Mouse (Mus musculus) common myeloid progenitor, adult 5-6 weeks (primary cell): Measurements from ENCODE around the gene Bcar1. TPM values are rescaled to one million over a fixed set of nuclear protein-coding genes. Genes with fewer than 3 reads are reported as not detected.
A peak's percentile ranks its signal among the peaks of the same experiment; 100 is the strongest.

Source experiments
- ATAC-seq: replicated peaks from 2 replicates; pipeline ENCODE4 v1.8.0; 2016; ENCODE audit warnings: low read depth, mild to moderate bottlenecking, moderate TSS enrichment, inconsistent platforms; ENCODE audit not compliant: poor library complexity, severe bottlenecking
- total RNA-seq: library from RNA; stranded (forward); fragments of 200-1000, 187-1606 nt; gene quantifications from 2 replicates; pipeline ENCODE4 v1.2.3, GENCODE M21; 2017

Bcar1 gene
- total RNA-seq, 1 experiment from 2014 or later: not detected

DNA sequence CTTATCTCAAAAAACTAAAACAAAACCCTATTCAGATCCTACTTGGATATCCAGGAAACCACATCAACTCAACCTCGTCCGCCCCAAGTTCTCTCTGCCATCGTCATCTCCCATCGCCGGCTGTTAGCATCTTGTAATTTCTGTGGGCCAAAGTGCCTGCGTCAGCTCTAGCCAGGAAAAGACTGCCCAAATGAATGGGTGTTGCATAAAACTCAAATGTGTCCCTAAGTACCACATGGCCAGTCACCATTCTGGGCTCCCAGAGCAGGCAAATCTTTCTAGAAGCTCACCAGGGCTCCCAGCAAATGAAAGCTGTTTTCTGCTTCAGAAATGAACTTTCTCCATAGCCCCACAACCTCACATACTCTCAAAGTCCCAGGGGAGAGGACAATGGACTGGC lies 2.1 kb downstream of the Bcar1 start:
- no peak for ATAC-seq

DNA sequence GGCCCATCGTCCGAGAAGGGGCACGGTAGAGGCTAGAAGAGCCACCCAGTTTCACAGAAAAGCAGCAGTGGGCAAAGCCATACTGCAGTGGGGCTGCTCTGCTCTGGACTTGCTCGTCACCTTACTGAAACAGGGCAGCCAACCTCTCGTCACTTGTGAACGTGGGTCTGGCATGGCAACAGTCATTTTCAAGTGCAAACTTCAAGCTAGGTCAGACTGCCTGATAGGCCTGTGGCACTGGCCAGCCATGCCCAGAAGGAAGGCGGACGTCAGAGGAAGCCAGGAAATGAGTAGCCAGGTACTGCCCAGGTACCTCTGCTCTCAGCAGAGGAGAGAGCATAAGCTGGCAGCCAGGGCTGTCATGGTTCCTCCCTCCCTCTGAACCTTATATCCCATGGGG lies 2.6 kb downstream of the Bcar1 start:
- no peak for ATAC-seq

DNA sequence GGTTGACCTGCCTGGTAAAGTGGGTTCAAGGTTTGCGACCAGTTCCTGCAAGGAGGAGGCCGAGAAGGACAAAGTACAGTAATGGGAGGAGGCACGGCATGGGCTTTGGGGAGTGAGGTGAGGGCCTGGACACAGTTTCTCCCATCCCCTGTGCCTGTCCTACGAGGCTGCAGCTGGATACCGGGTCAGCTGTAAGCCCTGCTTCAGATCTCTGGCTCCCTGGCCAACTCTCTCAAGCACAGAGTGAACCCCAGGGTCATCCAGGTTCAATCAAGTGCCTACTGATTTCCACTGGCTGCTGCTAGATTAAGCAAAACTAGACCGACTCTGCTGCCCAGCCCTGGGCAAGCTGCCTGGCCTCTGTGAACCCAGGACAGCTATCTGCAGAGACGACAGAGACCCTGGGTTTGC lies 3.3 kb downstream of the Bcar1 start:
- ATAC-seq: no peak

DNA sequence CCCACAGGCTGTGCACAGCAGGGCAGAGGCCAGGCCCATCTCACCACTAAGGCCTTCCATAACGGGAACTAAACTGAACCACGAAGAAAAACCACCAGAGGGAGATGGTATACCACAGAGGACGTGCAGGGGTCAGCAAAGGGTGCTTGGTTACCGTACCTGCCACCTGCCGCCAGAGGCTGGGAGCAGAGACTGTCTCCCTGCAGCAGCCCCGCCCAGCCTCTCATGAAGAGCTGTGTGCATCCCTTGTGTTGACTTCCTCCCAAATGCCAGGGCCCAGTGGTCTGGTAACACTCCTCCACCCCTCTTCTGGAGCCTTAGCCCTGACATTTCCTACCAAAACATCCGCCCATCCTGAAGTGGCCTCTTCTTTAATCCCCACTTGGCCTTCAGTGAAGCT lies 4.0 kb downstream of the Bcar1 start:
- peak; percentile 65 for ATAC-seq

DNA sequence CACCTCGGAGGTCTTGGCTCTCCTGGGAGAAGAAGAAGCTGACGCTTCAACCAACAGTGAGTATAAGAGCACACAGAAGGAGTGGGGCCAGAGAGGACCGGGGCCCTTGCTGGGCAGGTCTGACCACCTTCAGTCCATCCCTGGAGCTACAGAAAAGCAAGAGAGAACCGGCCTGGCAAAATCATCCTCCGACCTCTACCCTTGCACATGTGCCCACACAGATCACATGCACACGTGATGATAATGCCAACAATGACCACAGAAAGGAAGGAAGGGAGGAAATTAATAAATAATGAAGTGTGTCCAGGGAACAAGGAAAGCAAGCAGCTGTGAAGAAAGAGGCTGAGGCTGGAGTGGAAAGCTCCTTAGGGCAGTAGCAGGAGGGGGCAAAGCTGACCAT lies 4.7 kb downstream of the Bcar1 start:
- no peak for ATAC-seq

DNA sequence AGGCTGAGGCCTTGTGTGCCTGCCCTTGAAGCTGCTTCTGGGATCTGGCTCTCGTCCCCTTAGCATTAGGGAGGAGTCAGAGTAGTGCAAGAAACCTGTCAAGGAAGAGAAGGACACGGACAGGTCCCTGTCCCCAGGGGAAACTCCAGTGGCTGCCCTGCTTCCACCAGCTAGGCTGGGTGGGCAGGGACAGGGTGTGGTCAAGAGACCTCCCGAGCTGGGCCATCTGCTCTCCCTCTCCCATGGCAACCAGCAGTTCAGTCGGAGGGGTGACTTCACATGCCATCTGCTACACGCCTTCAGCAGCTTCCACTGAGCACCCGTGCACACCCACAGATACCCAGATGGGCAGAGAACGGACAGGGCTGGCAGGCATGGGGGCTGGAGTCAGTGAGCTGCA lies 7.3 kb downstream of the Bcar1 start:
- no peak for ATAC-seq

DNA sequence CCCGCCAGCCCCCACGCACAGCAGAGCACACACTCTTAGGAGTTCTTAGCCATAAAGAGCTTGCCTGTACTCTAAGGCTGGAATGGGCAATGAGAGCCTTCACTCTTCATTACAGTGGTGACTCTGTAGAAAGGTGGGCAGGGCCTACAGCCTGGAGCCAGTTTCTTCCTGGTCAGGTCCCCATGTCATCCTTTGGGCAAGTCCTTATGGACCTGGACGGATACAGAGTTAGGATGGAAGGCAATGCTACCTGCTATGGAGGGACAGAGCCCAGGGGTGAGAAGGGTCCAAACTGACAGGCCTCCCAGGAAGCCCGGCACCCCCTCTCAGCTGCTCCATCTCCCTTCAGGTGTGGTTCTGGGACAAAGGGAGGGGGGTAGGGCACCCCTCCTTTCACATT lies 7.8 kb downstream of the Bcar1 start:
- no peak for ATAC-seq

DNA sequence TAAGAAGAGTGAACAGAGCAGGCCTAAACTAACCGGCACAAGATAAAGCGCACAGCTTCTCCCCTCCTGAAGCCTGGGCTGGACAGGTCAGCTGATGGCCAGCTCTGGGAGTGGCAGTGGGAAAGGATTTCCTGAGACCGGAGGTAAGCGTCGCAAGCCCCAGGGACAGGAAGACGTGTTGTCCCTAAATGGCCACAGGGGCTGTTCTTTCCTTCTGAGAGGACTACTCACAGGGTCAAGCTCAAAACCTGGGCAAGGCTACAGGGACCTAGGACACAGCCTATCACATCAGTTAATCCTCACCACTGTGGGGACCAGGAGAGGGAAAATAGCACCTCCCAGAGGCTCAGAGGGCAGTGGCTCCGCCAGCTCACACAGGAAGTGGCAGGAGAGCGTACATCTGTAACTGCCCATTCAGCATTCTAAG lies 8.3 kb downstream of the Bcar1 start:
- ATAC-seq: no peak

DNA sequence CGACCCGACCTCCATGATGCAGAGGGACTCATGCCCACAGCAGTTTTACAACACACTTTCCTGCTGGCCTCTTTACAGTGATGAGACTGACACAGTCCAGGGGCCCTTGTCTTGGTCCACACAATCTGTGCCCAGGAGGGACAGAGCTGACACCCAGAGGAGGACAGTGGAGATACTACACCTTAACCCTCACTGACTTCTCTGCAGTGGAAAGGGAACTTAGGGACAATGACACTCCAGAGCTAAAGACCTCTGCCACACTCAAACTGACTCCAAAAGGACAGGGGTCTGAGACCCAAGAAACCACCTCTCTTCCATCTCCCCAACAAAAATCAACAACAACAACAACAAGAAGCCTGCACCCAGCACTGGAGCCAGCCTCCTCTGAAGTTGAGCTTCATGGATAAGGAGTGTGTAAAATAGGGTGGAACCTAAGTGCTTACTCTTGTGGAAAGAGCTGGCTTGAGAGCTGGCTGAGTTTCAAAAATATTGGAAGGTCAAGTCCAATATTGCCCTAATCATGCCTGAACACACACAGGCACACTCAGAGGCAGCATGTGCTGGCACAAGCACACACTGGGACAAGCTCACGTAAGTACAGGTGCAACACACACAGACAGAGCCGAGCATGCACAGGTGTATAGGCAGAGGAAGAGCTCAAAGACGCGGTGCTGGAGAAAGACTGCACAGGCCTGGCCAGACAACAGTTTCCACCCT lies 9.2 kb downstream of the Bcar1 start:
- ATAC-seq: no peak

DNA sequence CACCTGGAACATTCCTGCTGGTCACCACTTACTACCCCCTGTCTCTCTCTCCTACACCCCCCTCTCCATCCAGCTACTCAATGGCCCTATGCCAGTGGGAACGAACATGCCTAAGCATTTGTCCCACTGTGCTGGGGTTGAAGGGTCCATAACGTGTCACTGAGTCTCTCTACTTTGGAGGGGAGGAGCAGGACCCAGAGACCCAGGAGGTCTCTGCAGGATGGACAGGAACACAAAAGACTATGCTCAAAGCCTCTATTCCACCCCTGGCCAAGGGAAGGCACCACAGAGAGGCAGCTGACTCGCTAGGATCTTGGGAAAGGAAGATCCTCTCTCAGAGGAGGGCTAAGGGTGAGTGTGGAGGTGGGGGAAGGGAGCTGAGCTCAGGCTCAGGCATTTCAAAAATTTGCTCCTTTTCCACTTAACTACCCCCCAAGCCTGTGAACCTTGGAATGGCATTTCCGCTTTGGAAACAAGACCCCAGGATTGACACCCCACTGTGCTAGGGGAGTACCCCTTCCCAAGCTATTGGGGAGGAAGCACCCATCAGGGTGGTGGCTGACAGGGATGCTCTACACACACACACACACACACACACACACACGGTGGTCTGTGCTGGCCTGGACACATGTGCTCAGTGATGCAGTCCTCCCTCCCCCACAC lies 9.9 kb downstream of the Bcar1 start:
- ATAC-seq: no peak

DNA sequence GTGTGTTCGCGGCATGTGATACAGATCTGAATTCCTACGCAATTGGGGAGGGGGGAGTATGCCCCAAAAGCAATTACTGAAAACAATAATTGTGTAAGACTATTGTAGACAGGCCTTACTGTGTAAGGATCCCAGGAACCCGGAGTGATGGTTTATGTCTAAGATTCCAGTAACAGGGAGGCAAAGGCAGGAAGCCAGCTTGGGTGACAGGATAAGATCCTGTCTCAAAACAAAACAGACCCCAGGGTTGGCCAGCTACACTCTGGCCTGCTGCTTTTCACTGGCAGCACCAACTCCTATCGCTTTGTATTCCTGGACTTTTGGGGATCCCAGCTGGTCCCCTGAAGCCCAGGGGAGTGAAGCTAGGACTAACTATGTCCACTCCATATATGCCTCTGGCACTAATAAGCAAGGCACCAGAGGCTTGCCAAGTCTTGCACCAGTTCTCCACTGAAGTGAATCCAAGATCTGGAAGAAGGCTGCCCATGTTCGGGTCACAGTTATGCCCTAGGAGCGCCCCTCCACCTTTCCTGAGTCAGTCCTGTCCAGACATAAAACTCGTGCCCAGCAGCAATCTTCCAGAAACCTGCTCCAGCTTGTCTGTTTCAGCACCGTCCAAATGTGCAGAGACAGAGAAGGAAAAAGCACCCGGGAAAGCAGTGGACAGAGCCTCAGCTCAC lies 11.1 kb downstream of the Bcar1 start:
- no peak for ATAC-seq

DNA sequence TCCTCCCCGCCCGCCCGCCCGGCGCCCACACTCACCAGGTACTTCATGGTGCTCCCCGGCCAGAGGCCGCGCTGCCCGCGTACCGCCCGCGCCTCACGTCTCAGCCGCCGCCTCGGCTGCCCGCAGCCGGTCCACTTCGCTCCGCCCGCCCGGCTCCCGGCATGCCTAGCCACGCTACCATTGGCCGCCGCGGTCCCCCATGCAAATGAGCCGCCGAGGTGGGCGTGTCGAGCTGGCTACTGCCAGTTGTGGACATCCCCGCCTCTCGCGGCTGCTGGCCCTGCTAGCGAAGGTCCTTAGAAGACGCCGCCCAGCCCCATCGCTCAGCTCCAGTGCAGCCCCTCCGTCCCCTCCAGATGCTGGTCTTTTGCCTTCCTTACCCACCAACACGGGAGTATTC lies 11.6 kb downstream of the Bcar1 start:
- ATAC-seq: peak; percentile 97

DNA sequence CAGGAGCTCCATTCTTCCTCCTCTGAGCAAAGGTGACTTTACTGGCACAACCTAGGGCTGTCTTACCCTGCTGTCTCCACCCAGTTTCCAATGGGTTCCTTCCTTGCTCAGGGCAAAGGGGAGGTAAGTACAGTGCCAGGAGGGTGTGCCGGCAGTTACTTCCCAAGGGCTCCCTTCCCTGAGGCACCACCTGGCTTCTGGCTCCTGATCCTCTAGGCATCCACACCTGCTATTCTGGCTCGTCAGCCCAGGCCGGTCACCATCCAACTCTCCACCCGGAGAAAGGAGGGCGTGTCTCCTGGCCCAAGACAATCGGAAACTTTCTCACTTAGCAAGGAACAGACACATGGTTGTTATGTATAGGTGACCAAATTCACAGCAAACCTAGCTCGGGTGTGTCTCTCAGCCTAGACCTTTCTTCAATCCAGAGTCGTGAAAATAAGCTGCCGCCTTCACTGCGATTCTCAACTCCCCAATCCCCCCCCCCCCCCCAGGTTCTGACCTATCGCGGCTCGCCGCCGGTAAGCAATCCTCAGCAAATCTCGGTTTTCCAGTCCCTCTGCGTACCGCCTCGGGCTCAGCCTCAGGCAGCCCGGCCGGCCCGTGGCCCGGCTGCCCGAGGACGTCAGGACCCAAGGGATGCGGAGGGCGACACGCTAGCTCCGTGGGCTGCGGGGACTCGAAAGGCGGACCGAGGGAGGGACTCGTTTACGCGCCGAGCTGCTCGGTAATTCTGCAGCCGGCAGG lies 12.2 kb downstream of the Bcar1 start:
- no peak for ATAC-seq

DNA sequence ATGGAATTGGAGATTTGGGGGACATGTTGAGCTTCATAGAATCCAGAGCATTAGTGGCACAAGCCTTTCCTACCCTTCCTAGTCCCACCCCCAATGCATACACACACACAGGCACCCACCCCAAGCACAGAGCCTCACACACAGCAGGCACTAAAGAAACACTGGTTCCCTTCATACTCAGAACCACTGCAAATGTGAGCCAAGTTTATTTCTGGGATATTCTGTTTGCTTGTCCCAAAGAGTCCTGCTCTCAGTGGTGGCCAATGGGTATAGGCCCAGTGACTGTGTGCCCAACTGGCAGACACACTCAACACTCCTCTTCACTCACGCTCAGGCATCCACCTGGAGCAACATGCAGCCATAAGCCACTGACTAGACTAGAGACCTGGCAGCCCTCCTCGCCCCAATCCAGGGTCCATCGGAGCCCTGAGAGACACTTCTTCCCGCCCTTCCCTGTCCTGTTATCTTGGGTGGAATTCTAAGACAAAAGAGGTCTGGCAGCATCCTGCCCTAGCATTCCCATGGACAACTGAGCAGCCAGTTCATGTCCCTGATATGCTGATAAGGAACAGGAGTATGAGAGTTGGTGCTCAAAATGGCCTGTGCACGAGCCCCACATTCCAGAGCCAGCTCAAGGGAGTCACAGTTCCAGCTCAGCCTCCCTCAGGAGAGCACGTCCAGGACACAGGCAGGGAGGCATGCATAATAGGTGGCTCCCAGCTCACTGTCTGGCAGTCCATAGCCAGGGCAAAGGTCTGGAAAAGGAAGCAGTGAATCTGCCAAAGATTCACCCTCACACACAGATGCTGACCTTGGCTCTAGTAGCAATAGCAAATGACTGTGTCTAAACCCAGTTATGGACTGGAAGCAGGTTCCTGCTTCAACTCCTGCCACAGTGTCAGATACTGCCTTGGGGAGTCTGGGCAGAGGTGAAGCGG lies 14.1 kb downstream of the Bcar1 start:
- no peak for ATAC-seq

DNA sequence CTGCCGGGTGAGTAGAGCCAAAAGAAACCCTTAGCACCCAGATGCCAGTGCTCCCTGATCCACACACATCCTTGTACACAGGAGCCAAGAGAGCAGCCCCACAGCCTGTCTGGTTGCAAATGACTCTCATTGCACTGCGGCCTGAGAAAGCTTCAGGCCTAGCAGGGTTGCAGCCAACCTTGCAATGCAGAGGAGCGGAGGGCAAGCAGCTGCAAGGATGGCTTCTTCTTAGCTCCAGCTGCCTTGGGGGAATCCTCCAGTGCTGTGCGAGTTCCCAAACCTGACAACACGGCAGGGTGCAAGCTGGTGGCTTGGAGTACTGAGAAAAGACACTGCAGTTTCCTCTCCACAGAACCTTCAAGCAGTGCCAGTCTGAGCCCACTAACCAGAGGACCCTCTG lies 15.1 kb downstream of the Bcar1 start:
- ATAC-seq: no peak

DNA sequence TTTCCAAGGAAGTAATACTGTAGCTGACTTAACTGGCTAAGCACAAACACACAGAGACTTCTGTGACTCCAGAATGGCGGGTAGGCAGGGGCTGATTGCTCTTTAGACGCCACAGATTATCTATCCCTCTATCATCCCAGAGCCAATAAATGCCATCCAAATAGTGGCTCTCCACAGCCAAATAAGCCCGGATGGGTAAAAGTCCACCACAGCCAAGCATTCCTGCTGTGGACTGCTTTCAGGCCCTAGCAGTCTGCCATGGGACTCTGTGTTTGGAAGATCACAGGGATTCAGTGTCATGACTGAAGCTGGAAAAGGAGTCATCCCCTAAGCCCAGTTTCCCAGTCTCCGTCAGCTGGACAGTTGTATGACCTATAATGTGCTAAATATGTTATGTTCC lies 16.1 kb downstream of the Bcar1 start:
- no peak for ATAC-seq

DNA sequence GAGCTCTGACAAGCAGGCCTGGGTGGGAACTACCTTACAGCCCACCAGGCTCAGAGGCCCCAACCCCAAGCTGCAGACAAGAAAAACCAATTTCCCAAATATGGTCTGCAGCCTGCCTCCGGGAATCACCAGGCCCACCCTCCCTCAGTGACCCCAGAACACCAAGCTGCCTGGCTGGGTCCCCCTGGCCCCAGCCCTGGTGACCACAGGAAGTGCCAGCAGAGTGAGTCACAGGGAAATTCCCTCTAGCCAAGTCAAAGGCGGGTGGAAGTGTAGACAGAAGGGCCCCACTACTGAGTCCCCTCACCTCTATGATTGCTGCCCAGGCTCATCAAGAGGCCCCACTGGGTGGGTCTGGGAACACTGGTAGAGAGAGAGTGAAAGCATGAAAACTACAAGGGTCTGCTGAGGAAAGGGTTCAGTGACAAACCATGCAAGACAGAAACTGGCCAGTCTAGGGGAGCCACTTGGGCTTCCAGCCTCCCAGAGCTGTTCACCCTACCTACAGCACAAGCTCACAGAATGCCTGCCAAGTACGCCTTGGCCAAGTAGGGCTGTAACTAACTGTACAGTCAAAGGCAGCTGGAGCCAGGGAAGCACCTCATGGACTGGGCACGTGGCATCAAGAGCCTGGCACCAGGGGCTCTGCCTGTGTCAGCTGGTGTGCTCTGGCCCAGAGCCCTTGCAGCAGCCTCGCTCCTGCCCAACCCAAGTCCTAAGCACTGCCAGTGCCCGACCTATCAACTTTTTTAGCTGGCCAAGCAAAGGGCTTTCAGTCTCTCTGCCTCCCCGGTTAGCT lies 17.3 kb downstream of the Bcar1 start:
- peak; percentile 53; the same call in 1 of the 2 replicates for ATAC-seq

DNA sequence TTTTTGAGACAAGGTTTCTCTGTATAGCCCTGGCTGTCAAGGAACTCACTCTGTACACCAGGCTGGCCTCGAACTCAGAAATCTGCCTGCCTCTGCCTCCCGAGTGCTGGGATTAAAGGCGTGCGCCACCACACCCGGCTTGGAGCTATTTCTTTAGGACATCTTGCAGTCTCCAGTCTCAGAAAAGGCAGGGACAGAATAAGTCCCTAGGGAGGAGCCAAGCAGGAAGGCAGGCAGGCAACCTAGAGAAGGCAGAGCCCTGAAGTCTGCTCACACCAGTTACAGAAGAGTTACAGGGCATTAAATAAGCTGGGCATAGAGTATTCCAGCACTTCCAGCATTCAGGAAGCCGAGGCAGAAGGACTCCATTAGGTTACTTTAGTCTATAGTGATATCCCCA lies 18.3 kb downstream of the Bcar1 start:
- no peak for ATAC-seq

DNA sequence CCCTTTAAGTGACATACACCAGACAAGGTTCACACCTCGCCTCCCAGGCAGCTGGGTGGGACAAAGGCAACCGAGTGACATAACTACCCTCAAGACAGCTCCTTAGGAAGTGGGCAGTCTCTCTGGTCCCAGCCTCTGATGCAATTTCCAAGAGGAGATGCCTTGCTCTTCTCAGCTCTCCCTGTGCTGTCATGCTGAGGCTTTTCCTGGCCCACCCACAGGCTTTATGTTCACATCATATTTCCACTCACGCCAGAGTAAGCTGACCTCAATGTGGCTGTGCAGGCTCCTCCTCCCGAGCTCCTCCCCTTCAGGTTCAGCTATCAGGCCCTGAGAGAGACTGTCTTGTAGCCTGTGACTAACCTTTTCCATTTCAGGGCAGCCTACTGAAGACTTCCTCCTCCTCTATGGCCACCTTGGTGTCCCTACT lies 23.5 kb downstream of the Bcar1 start:
- peak; percentile 49 for ATAC-seq
